Mouse (Mus musculus): ENCODE results near the gene Grpel1.

Grpel1 gene

DNA sequence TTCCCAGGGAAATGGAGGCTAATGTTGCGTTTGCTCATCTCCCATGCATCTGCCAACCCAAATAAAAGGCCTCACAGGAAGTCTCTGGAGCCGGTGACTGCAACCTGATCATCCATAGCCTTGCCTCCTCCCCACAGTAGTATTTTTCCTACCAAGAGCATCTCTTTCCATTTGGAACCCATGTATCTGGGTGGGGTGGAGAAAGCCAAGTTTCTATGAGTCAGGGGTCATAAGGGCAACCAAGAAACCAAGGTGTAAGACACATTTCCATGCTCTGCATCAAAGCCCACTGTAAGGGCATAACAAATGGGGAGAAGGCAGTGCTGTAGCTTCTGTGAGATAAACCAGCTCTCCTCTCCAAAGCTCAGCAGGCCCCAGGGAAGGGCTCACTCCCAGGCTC, 3.6 kb upstream of the Grpel1 start:
- no peak for DNase-seq (ENCODE audit: low read depth)

DNA sequence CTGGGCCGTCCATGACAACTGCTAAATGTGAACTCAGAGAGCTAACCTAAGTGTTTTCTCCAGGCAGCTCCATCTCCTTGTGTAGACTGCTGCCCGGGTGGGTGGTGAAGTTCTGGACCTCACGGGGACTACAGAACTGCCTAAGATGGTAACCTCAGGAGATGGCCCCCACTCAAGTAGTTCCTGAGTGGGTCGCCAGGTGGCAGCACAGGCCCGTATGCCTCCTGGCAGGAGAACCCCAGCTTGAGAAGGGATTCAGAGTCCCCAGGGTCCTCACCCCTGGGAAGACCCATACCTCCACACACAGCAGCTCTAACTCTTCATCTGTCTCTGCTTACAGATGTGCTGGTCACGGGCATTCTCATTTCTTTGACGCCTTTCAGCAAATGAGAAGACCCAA, 2.0 kb upstream of the Grpel1 start:
- peak; percentile 74 for DNase-seq (ENCODE audit: low read depth)

DNA sequence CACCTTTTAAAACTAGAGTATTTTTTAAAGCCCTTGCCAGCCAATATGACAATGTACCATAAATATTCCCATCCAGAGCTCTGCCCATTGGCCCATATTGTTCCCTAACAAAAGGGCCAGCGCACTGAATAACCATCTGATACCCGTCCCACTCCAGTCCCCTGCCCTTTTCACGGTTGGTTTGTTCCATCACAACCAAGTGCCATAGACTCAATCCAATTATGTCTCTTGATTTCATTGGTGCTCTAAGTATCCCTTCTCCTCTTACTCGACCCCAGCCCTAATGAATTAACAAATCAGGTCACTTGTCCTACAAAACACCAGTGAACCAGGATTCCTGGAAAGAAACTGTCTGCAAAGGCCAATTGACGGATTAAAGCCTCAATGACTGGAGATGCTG, 1.4 kb upstream of the Grpel1 start:
- no peak for DNase-seq (ENCODE audit: low read depth)

DNA sequence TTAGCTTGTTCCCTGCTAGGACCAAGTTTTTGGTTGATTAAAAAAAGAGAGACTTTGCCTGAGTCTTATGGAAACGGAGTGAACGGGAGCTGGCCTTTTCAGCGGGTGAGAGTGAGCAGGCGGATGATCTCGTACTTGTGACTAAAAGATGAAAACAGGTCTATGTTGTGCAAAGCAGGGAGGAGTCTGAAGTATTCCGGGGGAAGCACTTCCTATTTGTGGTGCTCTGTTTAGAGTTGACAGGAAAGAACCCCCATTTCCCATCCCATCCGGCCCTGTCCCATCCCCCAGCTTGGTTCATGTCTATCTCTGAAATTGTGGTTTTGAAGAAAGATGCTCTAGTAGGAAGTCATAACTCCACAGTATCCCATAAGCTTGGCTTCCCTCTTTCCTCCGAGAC, 1.1 kb downstream of the Grpel1 start:
- DNase-seq (ENCODE audit: low read depth): peak; percentile 41

DNA sequence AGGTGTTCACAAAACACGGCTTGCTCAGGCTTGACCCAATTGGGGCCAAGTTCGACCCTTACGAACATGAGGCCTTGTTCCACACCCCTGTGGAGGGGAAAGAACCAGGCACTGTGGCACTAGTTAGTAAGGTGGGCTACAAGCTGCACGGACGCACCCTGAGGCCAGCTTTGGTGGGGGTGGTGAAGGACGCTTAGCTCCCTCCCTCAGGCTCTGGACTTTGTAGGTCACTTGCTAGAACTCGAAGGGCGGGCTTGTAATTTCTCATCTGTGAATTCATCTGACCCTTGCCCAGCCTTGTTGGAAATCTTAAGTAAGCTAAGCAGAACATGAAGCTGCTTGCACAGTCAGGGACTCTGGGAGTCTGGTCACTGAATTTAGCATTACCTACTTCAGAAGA, 6.4 kb downstream of the Grpel1 start:
- no peak for DNase-seq (ENCODE audit: low read depth)

DNA sequence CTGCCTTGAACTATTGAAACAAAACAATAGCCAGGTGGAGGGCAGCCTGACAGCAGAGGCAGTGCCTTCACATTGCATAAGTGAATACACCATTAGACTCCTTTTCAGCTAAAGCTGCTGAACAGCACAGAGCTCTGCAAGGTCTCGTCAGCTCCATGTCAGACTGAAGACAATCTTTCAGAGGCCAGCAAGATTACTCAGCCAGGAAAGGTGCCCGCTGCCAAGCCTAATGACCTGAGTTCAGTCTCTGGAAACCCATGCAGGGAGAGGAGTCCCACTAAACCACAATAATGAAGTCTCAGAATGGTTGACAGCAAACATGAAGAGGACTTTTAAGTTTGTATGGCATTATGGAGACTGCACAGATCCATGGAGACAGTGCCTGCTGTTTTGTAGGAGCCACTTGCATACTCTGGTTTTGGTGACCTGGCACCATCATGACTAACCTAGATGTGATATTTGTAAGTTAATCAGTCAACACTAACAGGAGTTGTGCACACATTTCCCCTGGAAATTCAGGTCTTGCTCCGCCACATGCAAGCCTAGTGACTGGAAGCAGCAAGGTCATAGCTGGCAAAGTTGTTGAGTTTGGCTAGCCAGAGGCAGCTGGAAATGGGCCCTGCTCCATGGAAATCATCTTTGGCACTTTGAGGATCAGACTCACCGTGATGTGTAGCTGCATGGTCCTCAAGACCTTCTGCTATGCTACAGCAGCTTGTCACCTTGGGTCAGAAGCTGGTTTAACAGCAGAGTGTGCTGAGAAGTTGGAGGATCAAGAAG, 8.3 kb downstream of the Grpel1 start:
- DNase-seq (ENCODE audit: low read depth): no peak

DNA sequence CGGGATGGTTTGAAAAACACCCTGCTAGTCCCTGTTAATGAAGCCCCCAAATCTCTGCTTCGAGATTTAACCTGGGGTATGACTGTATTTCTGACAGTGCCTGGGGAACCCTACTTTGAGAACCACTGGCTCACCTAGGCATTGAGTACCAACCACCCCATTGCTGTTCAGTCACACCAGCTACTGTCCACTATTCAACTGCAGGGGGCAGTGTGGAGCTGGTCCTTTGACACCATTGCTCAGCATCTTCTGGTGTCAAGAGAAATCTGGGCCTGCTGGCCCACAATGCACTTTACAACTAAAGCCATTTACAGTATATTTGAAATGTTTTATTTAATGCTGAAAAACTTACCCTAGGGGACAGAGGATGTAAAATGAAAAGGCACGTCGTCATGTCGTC, 9.5 kb downstream of the Grpel1 start:
- peak; percentile 78 for DNase-seq (ENCODE audit: low read depth)

DNA sequence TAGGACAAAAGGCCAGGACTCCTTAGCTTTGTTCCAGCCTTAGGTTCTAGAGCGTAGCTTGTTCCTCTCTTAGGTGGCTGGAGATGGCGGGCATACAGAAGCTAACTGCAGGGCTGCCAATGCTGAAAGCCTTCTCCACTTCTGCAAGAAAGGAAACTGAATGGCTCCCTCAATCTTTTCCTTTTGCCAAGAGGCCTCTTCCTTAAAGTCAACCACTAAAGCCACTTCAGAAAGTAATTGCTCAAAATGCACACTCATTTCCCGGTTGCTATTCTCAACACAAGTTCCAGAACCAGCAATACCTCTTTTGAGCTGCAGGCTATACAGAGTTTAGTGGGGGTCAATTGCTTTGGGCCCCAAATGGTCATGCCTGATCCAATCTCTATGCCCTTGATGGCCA, 12.7 kb downstream of the Grpel1 start:
- DNase-seq (ENCODE audit: low read depth): peak; percentile 81

DNA sequence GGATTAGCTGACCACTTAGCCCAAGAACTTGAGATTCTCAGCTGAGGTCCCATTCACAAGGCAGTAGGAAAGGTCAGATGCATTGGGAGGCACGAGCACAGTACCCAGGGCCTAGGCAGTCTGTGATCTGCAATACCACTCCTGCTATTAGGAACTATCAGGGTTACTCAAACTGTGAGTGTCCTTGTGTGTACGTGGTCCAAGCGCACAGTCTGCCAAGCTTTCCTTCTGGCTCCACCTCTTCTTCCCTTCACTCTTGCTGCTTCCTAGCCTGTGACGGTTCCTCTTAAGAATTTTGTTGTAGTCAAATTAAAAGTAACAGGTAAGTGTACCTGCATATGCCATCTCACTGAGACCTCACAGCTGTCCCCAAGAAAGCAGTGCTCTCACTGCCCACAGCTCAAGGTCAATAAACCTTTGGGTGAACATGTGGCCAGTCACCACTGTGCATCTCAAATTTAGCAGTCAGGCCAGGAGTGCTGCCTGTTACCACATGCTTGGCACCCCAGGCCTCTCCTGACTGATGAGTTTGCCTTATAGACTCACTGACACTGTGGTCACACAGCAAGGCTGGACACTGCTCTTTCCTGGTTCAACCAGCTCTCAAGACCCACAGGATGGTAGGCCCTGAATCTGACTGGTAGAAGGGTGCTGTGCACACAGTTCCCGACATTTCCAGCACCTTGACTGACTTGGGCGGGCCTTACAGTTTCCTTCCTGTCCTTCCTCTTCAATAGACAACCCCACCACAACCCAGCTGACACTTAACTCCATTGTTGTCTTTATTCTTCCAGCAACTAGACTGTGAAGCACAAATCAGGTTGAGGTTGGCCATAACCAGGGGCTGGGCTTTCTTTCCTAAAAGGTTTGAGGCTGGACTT, 14.0 kb downstream of the Grpel1 start:
- DNase-seq (ENCODE audit: low read depth): peak; percentile 39

DNA sequence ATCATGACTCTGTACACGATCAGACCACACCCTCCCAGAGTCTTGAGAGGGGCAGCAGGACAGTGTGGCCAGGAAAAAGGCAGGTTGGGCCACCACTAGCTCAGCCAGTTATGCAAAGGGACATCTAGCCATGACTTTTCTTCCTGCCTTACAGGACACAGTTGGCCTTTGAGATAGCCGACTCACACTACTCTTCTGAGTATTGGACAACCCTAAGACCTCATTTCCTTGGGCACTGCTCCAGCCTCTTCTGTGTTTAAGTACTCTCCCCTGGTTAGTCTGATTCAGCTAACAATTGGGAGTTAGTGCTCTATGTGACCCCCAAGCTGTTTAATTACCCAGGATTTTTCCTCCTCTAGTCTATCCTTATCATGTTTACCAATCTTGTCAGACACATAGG, 14.9 kb downstream of the Grpel1 start:
- peak; percentile 71 for DNase-seq (ENCODE audit: low read depth)

DNA sequence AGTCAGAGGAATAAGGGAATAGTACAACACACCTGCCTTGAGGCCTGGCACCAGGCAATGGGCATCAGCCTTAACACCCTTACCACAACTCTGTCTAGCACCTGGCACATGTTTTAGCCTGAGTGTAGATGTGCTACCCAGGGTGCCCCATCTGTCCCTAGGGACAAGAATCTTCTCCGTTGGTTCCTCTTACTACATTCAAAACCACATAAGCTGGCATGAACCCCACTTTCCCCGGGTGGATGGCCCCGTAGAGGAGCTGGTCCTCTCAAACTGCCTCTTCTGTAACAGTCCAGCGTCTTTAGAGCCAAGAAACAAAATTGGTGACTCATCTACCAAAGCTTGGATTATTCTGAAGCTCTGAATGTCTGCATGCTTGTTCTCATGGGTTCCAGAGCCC, 15.6 kb downstream of the Grpel1 start:
- no peak for DNase-seq (ENCODE audit: low read depth)

DNA sequence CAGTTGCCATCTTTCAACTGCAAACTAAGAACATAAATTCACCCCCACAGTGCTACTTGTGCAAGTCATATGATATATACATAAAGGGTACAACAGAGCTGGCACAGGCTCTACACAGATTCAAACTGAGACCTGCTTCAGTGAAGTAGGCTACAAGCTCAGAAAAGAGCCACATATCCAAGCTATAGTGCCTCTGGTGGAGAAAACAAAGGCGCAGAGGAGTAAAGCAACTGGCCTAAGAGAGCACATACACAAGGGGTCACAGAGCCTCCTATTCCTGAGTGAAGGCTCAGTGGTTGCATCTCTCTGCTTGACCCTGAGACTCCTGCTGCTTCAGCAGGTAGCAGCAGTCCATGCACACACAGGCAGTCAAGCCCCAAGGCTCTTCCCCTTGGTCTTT, 16.3 kb downstream of the Grpel1 start:
- peak; percentile 23 for DNase-seq (ENCODE audit: low read depth)

DNA sequence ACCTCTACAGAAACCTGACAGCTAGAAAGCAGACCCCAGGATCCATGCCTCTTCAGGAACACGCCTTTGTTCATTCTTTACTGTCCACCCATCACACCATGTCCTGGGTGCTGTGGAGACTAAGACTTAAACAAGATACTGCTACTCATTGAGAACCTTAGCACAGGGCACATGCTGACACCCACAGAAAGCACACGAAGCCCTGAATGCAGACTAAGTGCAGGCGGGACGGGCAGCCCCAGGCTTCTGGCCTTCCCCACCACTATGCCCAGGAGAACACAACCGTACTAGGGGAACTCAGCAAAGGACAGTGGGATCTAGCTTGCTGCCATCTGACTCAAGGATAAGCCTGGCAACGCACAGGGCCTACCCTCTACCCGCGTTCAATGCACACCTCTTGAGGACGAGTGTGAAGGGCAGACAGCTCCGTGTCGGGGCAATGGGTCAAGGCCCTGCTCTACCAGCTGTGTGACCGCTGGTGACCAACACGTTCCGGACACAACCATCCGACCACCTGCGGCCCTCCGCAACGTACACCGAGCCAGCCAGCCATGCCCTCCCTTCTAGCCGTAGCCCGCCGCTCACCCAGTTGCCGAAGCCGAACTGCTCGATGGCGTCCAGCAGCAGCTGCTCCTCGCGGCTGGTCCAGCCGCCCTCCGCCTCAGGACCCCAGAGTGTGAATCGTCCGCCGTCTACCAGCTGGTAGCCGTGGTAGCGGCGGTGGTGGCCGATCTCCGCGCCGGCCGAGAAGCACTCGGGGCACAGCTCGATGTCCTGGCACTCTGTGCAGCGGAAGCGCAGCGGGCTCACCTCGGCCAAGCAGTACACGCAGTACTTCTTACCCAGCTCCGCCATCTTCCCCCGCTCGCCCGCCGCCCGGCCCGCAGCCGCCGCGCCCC, 18.7 kb downstream of the Grpel1 start:
- DNase-seq (ENCODE audit: low read depth): peak; percentile 47

DNA sequence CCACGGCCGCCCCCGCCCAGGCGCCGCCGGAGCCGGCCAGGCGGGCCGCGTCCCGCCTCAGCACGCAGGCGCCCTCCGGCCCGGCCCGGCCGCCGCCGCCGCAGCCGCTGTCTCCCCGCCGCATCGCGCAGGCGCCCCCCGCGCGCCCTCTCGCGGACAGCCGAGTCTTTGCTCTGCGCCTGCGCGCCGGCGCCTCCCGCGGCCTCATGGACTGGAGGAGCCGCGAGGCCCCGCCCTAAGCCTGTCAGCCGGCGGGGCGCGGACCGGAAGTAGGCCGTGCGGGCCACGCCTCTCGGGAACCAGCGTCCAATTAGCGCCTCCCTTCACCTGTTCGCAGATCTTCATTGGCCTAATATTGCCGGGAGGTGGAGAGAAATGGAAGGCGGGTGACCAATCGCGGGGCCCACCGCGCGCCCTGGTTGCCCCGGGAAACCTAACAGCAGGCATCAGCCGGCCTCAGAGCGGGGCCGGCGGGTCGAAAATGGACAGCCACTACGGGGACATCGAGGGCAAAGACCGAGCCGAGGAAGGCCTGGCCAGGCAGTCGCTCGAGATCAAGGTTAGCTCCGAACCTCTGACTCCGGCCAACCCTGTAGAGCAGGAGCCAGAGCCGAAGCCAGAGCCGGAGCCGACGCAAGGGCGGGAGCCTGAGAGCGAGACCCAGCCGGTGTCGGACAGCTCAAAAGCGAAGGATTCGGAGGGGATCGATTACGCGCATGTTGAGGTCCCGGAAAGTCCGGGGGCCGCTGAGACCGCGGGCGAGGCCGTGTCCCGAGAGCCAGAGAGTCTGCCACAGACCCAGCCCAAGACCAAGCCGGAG, 19.6 kb downstream of the Grpel1 start, which contains the start of the genes Tada2b and Ccdc96:
Gene Tada2b (minus strand): TSS at position 115 of the 820 bp plus-strand sequence.
Gene Ccdc96 (plus strand): TSS at position 418 of the 820 bp plus-strand sequence.
- peak; percentile 98 for DNase-seq (ENCODE audit: low read depth)

DNA sequence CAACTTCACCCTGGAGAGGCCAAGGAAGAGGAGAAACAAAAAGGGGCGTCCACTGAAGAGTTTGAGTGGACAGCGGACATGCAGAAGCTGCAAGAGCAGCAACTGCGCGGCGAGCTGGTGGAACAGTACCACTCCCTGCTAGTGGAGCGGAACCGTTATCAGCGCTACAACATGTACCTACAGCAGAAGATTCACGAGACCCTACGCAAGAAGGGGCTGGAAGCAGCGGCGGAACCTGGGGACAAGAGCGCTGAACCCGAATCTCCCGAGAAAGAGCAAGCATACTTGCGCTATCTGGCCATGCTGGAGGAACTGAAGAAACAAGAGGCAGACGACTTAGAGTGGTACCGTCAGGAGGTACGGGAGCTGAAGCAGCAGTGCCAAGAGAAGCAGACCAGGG, 20.5 kb downstream of the Grpel1 start:
- DNase-seq (ENCODE audit: low read depth): no peak

DNA sequence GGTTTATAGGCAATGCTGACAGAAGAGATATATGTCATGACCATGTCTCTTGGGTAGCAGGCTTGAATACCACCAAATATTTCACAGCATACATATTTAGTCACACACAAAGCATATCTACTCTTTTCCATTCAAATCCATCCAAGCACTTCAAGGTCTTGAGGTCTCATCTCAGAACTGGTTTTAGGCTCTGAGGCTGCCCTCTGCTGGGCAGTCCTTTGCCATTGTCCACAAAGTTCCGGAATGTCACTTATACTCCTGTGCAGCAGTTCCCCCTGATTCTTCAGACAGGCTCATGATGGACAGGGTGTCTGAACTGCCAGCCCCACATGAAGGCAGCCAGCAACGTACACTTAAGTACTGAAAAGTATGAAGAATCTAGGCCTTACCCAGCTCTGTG, 24.4 kb downstream of the Grpel1 start:
- peak; percentile 53 for DNase-seq (ENCODE audit: low read depth)

DNA sequence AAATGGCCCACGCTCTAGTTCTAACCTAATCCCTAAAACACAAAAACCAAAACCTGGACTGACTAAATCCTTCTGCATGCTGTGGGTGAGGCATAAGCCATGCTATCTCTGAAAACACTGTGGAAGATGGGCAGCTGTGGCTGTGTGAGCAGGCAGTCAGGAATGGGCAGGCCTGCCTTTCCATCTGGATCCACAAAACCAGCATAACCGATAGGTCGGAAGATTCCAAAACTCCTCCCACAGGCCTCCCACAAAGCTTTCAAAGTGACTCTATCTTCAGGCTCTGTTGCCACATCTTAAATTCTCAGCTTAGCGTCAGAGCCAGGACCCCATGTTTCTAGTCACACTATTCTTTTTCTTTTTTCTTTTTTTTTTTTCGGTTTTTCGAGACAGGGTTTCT, 29.1 kb downstream of the Grpel1 start:
- DNase-seq (ENCODE audit: low read depth): no peak

DNA sequence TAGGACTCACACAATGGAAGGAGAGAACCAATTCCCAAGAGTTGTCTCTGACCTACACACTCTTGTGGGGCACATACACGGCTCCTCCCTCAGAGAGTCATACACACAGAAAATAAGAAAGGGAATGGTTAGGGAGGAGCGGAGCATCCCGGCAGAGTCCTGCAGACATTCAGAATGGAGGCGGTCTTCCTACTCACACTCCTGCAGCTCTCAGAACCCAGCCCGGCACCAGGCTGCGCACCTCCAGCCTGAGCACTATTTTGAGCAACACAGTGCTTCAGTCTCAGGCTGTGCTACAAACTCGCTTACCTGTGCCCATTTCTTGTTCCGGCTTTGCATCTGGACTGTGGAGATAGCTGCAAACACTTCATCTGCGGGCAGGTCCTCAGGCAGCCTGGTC, 29.9 kb downstream of the Grpel1 start:
- no peak for DNase-seq (ENCODE audit: low read depth)

DNA sequence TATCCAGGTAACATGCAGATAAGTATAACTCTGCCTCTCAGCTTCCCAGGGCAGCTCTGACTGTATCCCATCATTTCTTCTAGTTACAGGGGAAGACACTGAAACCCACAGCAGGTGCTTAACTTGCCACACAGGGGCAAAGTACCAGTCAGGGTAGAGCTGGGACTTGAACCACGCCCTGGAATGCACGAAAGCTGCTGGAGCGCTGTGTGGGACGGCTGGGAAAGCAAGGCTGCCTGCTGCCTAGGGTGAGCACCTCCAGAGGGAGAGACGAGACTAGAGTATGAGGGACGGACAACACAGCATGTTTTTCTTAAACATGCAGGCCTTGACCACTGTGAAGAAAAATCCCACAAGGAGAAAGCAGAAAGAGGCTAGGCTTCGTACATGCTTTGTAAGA, 40.4 kb downstream of the Grpel1 start:
- DNase-seq (ENCODE audit: low read depth): no peak

DNA sequence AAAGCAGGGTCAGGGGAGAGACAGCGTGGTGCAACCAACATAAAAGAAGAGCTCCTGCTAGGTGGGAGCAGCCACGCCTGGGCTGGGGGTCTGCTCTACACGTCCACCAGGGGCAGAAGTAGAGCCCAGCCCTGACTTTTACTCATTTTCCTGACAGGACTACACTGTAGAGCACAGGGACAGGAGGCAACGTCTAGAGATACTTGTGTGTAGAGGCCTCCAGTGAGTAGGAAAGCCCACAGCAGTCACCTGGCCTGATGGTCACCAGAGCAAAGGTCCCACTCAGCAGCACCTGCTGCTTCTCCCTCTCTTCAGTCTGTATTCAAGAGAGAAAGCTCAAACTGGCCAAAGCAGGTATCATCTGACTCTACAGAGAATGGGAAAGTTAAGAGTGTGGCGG, 40.8 kb downstream of the Grpel1 start:
- DNase-seq (ENCODE audit: low read depth): no peak

DNA sequence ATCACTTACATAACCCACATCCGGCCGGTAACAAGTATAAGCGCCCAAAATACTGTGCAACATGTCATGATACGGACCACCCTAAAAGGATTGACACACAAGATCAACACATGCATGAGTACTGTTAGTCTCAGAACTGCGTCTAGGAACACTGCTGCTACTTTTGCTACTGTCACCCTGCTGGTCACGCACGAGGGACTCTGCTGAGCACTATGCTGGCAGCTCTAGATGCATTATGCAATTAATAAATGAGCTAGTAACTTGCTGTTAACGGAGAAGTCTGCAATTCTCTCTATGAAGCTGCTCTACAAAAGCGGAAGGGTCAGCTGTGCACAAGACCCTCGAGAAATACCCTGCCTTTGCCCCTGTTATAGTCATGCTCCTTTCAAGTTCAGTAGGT, 43.6 kb downstream of the Grpel1 start:
- no peak for DNase-seq (ENCODE audit: low read depth)

Data from 416B (cell line).